Mouse (Mus musculus) liver, adult 2 months (tissue): ENCODE results near the gene Ddx31.

Experiments used
- CTCF ChIP-seq: fragments of 200-500 bp; IDR thresholded peaks from 2 replicates; pipeline ENCODE4 v1.5.1; 2011; ENCODE audit warnings: low read depth, low read length, control low read depth
- POLR2A ChIP-seq: fragments of 200-500 bp; IDR thresholded peaks from 2 replicates; pipeline ENCODE4 v1.6.1; 2011; ENCODE audit warnings: low read length, control low read depth; ENCODE audit not compliant: insufficient read depth; ENCODE audit errors: extremely low read depth

DNA sequence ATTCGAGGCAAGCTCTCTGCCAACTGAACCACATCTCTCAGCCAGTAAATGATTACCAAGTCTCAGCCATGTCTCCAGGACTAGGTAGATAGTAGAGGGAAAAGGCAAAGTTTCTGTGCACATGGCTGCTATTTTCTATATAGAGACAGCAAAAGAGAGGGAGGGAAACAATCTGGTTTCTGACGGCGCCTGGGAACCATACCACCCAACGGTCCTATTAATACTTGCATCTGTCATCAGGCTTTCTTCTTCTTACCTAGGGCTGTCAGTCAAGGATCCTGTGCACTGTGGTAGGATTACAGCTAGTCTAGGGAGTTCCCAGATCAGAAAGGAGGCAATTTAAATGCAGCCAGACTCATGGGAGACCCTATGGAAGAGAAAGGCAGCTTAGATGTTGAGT is 21.3 kb upstream of the Ddx31 start:
- no peak for TF ChIP-seq CTCF
- TF ChIP-seq POLR2A: no peak
